Mouse (Mus musculus) embryo, embryonic 10 days (tissue): Measurements from ENCODE around the gene Egfl8.

ENCODE experiments used
- DNase-seq: peaks from one replicate; pipeline ENCODE4 v3.0.0-alpha.2; 2015; ENCODE audit warnings: low spot score

The Egfl8 gene

DNA sequence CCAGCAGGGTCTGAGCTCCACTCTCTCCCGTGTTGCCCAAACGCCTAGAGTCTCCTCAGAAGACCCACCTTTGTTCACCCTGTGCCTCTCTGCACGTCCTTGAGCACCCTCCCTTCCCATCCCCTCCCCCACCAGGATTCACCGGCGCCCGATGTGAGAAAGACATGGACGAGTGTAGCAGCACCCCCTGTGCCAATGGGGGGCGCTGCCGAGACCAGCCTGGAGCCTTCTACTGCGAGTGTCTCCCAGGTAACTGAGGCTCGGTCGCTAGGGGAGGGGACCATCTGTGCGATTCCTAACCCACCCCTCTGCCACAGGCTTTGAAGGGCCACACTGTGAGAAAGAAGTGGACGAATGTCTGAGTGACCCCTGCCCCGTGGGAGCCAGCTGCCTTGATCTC lies 43.4 kb downstream of the Egfl8 start:
- DNase-seq, result no peak

DNA sequence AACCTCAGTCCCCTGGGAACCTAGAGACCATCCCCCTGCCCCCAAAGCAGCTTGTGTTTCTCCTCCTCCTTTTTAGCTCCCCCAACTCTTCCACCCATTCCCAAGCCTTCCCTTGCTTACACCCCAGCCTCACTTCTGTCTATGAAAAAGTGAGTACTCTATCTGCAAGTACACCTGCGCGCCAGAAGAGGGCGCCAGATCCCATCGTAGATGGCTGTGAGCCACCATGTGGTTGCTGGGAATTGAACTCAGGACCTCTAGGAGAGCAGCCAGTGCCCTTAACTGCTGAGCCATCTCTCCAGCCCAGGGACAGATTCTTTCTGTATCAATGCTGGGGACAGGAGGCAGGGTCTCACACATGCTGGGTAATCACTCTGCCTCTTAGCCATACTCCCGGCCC lies 43.9 kb downstream of the Egfl8 start:
- no peak for DNase-seq

DNA sequence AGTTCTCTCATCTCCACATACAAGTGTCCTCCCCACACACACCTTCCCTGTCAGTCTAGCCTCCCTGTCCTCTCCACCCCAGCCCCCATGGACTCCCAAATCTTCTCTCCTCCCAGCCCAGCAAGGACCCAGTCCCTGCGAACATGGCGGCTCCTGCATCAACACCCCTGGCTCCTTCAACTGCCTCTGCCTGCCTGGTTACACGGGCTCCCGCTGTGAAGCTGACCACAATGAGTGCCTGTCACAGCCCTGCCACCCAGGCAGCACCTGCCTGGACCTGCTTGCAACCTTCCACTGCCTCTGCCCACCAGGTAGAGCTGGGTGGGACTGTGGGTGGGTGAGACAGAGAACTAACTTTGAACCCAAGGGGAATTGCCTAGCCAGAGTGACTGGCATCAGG lies 45.9 kb downstream of the Egfl8 start:
- no peak for DNase-seq

DNA sequence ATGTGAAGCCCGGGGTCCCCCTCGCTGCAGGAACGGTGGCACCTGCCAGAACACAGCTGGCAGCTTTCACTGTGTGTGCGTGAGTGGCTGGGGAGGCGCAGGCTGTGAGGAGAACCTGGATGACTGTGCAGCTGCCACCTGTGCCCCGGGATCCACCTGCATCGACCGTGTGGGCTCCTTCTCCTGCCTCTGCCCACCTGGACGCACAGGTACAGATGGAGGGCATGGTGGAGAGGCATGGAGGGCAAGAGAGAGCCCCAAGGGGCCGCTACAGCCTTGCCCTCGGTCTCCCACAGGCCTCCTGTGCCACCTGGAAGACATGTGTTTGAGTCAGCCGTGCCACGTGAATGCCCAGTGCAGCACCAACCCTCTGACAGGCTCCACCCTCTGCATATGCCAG lies 47.4 kb downstream of the Egfl8 start:
- DNase-seq, result no peak

DNA sequence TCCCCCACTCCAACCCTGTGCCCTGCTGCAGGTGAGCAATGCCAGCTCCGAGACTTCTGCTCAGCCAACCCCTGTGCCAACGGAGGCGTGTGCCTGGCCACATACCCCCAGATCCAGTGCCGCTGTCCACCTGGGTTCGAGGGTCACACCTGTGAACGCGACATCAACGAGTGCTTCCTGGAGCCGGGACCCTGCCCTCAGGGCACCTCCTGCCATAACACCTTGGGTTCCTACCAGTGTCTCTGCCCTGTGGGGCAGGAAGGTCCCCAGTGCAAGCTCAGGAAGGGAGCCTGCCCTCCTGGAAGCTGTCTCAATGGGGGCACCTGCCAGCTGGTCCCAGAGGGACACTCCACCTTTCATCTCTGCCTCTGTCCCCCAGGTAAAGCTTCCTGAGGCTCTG lies 48.5 kb downstream of the Egfl8 start:
- no peak for DNase-seq

DNA sequence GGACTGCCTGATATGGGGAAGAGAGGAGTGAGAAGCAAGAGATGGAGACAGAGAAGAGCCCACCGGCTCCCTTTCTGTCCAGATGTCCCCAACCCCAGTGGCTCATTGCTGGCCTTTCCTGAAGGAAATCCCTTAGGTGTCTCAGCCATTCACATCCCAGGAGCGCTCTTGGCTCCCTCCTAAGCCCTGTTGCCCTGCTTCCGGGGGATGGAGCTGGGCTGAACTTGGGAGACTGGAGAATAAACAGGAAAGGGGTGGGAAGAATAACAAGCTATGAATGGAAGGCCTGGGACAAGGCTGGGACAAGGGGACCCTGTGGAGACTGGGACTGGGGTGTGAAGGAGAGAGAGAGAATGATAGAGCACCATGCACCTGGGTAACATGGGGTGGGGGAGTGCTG lies 51.0 kb downstream of the Egfl8 start:
- DNase-seq, result no peak

DNA sequence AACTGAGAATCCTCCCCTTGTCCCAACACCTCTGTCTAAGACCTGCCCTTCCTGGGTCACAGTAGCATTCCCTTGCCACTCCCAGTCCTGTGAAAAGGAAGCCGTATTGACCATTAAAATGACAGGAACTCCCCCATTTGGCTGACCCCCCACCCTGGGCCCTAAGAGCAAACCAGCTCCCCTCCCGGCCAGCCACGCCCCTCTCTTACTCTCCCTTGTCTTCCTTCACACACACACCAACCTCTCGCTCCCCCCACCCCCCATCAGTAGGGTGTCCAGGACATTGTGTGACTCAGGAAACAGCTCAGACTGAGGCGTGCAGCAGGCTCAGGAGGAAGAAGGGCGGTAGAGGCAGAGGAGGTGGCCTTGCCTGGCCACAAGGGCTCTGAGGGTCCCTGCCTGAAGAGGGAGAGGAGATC lies 51.8 kb downstream of the Egfl8 start, which contains the start of gene Notch4:
Gene Notch4, plus strand, starts transcription at position 266 of the 419 bp plus-strand sequence.
- peak; percentile 48 for DNase-seq

DNA sequence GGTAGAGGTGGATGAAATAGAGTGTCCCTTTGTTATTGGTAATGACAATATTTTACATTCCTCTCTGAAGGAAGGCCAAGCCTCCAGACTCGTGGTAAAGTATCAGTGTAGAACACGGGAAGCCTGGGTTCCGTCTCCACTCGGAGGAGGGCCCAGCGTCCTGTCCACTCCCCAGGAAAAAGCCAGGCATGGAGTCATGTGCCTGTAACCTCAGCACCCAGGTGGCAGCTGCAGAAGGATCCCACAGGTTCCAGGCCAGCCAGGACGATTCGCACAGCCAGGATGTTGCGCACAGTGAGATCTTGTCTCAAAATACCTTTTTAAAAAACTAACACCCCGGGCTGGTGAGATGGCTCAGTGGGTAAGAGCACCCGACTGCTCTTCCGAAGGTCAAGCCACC lies 52.4 kb downstream of the Egfl8 start:
- DNase-seq, result no peak
